Mouse (Mus musculus) limb, embryonic 14.5 days (tissue): ENCODE measurements around the gene AC131692.1. TPM values are rescaled to one million over a fixed set of nuclear protein-coding genes. Genes with fewer than 3 reads are reported as not detected.

ENCODE experiments used
- ATAC-seq: fragments of 200-750 bp; cut with Nextera tagmentation; 2 replicates; pipeline ENCODE4 v1.8.0; 2017; ENCODE audit warnings: low read depth, moderate number of reproducible peaks, moderate TSS enrichment; ENCODE audit not compliant: low FRiP score
- DNase-seq: peaks from one replicate; pipeline ENCODE4 v3.0.0-alpha.2; 2015; ENCODE audit warnings: low spot score
- H3K27ac ChIP-seq: fragments of 300-500 bp; sonication (generic); replicated peaks from 2 replicates; pipeline ENCODE4 v1.5.1; 2014; ENCODE audit warnings: low read depth, mild to moderate bottlenecking, low read length, moderate library complexity, mixed read lengths
- H3K27me3 ChIP-seq: fragments of 300-500 bp; sonication (generic); 2 replicates; pipeline ENCODE4 v1.6.1; 2014; ENCODE audit warnings: low read length, mixed read lengths; ENCODE audit not compliant: control insufficient read depth, insufficient read depth
- H3K36me3 ChIP-seq: fragments of 300-500 bp; sonication (generic); 2 replicates; pipeline ENCODE4 v1.6.1; 2014; ENCODE audit warnings: mild to moderate bottlenecking, low read length, moderate library complexity, mixed read lengths; ENCODE audit not compliant: control insufficient read depth, insufficient read depth
- H3K4me1 ChIP-seq: fragments of 300-500 bp; sonication (generic); 2 replicates; pipeline ENCODE4 v1.6.1; 2014; ENCODE audit warnings: antibody characterized with exemption, low read length, mixed read lengths; ENCODE audit not compliant: control insufficient read depth, insufficient read depth
- H3K4me2 ChIP-seq: fragments of 300-500 bp; sonication (generic); replicated peaks from 2 replicates; pipeline ENCODE4 v1.6.1; 2014; ENCODE audit warnings: low read depth, mild to moderate bottlenecking, low read length, moderate library complexity; ENCODE audit not compliant: severe bottlenecking
- H3K4me3 ChIP-seq: fragments of 300-500 bp; sonication (generic); replicated peaks from 2 replicates; pipeline ENCODE4 v1.5.1; 2014; ENCODE audit warnings: low read length
- H3K9ac ChIP-seq: fragments of 300-500 bp; sonication (generic); 2 replicates; pipeline ENCODE4 v1.6.1; 2014; ENCODE audit warnings: mild to moderate bottlenecking, low read depth, low read length, moderate library complexity; ENCODE audit not compliant: severe bottlenecking
- H3K9me3 ChIP-seq: fragments of 300-500 bp; sonication (generic); 2 replicates; pipeline ENCODE4 v1.6.1; 2016; ENCODE audit warnings: low read length; ENCODE audit not compliant: control insufficient read depth
- POLR2A ChIP-seq: fragments of 200-500 bp; IDR thresholded peaks from 2 replicates; pipeline ENCODE4 v1.8.0; 2012; ENCODE audit warnings: inconsistent platforms, mild to moderate bottlenecking, moderate library complexity, borderline replicate concordance; ENCODE audit not compliant: insufficient read depth, insufficient read length; ENCODE audit errors: extremely low read depth
- WGBS: fragments of 180-500 bp; shearing (Covaris S2); extraction: QIAGEN DNeasy Blood & Tissue Kit; methylation state at CpG from one replicate; pipeline ENCODE4 v1.1.7; 2014; 5-methylcytosine and 5-hydroxymethylcytosine counted together
- polyA plus RNA-seq, 2 experiments: library from polyadenylated mRNA; depleted of rRNA in 1 of 2; stranded (reverse) in 1 of 2; unstranded in 1 of 2; fragments of >200 nt; fragmentation: Nextera tagmentation in 1 of 2; extraction: Ambion mirVana in 1 of 2; gene quantifications; 2 replicates each; pipeline versions ENCODE4 v1.2.1 to v1.2.3; 2012 to 2014

AC131692.1 gene
- polyA plus RNA-seq, 2 experiments: 0.75 TPM; not detected in 1

GRCm38 (mm10) chr19:6118677-6119185, 24.5 kb downstream of the AC131692.1 start:
- Histone ChIP-seq H3K9ac (peak overlapping the region; percentile 79), H3K27ac (peak overlapping the region; percentile 93), H3K9me3 (no peaks in the 10 kb centered on the region), H3K36me3 (peaks cover 33% of the 10 kb centered on the region), H3K27me3 (no peaks in the 10 kb centered on the region), H3K4me1 (peaks cover 10% of the 10 kb centered on the region), H3K4me2 (peak overlapping the region; percentile 83), H3K4me3 (peak overlapping the region; percentile 88)
- no peak for DNase-seq
- no peak for TF ChIP-seq POLR2A
- 3% methylated on average over 8 of the region's 8 CpGs for WGBS
- ATAC-seq: no peak

- no peaks in the 10 kb centered on the region for H3K27me3 ChIP-seq
- no peak for DNase-seq
- no peak overlapping the region for H3K27ac ChIP-seq
- H3K4me3 ChIP-seq: no peak overlapping the region
- H3K9me3 ChIP-seq: no peaks in the 10 kb centered on the region
- H3K36me3 ChIP-seq: peaks cover 14% of the 10 kb centered on the region
- no peak for ATAC-seq
- 19% methylated on average over 10 of the region's 19 CpGs for whole genome bisulfite sequencing
- H3K4me2 ChIP-seq: no peak overlapping the region
- TF ChIP-seq POLR2A: no peak
- peaks cover 9% of the 10 kb centered on the region for H3K4me1 ChIP-seq
- no peak overlapping the region for H3K9ac ChIP-seq
Observed at GRCm38 (mm10) chr19:6121761-6122160, 27.5 kb downstream of the AC131692.1 start.

- Histone ChIP-seq H3K4me3 (no peak overlapping the region), H3K9ac (no peak overlapping the region), H3K27ac (no peak overlapping the region)
Observed at GRCm38 (mm10) chr19:6123330-6123729, 29.1 kb downstream of the AC131692.1 start.

GRCm38 (mm10) chr19:6124898-6125297, 30.7 kb downstream of the AC131692.1 start:
- DNase-seq (no peak), ATAC-seq (no peak)
- Histone ChIP-seq H3K4me3 (no peak overlapping the region), H3K4me2 (no peak overlapping the region), H3K36me3 (peaks cover 14% of the 10 kb centered on the region), H3K4me1 (peaks cover 3% of the 10 kb centered on the region; the same call in 1 of the 2 replicates), H3K27ac (no peak overlapping the region), H3K9me3 (no peaks in the 10 kb centered on the region), H3K9ac (no peak overlapping the region), H3K27me3 (no peaks in the 10 kb centered on the region)
- WGBS: 68% methylated on average over 2 of the region's 2 CpGs
- no peak for TF ChIP-seq POLR2A

More at GRCm38 (mm10) chr19:6123330-6123729, 29.1 kb downstream of the AC131692.1 start:
- Histone ChIP-seq H3K4me2 (no peak overlapping the region), H3K4me1 (peaks cover 6% of the 10 kb centered on the region), H3K27me3 (no peaks in the 10 kb centered on the region), H3K9me3 (no peaks in the 10 kb centered on the region), H3K36me3 (peaks cover 14% of the 10 kb centered on the region)
- WGBS: 68% methylated on average over 8 of the region's 8 CpGs
- DNase-seq: no peak
- ATAC-seq: no peak
- no peak for TF ChIP-seq POLR2A

DNA sequence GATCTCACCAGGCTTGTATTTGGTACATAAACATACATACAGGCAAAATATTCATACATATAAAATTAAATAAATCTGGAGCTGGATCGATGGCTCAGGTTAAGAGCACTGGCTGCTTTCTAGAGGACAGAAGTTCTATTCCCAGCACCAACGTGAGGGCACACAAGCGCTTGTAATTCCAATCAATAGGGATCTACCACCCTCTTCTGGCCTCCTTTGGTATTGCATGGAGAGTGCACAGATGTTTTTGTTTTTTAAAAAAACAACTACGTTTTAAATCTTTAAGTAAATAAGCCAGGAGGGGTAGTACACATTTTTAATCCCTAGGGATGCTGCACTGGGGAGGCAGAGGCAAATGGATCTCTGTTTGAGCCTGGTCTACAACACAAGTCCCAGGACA, 32.1 kb downstream of the AC131692.1 start:
- peak; percentile 52 for DNase-seq
- Histone ChIP-seq H3K9me3 (no peaks in the 10 kb centered on the region), H3K4me3 (no peak overlapping the region), H3K4me2 (no peak overlapping the region), H3K9ac (no peak overlapping the region), H3K27me3 (no peaks in the 10 kb centered on the region), H3K4me1 (peaks cover 3% of the 10 kb centered on the region; the same call in 1 of the 2 replicates), H3K27ac (no peak overlapping the region), H3K36me3 (peaks cover 6% of the 10 kb centered on the region; the same call in 1 of the 2 replicates)
- WGBS: 22% methylated on average over 4 of the region's 4 CpGs
- TF ChIP-seq POLR2A: no peak
- no peak for ATAC-seq
